Mouse (Mus musculus) retina, embryonic 14.5 days (tissue): ENCODE results near the gene Prkch.

Source experiments
- DNase-seq: peaks from one replicate; pipeline ENCODE4 v3.0.0-alpha.2; 2015; ENCODE audit warnings: low spot score

Gene Prkch

DNA sequence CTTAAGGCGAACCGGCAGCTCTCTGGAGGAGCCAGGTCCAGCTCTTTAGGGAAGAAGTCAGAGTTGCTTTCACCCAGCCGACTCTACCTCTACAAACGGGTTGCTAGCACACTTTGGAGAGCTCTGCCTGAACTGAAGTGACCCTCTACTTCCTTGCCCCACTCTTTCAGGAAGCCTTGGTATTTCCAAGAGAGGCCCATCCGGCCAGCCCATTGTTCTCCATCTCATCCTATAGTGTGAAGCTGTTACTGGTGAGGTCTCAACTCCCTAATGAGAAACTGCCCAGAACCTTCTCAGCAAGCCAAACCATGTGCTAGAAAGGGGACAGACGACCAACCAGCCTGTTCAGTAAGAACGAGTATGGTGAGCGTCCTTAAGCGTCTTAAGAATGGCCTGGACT lies 1.3 kb upstream of the Prkch start:
- no peak for DNase-seq

DNA sequence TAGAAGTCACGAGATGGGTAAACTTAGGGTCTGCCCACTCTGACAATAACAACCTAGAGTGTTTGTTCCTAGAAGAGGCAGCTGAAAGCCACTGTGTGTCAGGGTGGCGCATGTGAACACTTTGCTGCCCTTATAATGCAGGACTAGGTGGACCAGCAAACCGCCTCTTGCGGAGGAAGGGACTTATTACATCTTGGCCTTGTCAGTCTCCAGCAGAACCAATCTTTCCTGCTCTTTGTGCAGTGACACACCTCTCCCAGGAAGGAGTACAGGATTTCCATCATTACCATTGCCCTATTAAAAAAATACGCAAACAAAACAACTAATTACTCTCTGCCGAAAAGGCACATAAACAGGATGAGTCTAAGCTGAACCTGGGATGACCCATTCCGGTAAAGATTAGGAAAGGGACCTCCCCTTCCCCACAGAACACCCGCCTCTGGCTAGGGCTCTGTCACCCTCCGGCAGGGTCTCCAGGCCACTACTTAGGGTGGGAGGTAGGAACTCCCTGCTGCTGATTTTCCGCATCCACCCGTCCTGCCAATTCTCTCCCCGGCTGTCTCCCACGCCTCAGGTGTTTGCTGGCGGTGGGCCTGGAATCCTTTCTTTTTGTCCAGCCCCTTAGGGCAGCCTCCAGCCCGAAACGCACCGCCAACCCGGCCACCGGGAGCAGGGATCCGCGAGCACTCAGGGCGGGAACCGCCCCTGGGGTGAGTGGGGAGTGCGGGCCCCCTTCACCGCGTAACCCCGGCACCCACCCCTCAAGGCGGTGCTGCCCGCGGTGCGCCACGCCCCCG lies 585 bp upstream of the Prkch start:
- DNase-seq: peak; percentile 56

- DNase-seq: peak; percentile 37
Measured at GRCm38 (mm10) chr12:73585241-73585801, 725 bp downstream of the Prkch start.

DNA sequence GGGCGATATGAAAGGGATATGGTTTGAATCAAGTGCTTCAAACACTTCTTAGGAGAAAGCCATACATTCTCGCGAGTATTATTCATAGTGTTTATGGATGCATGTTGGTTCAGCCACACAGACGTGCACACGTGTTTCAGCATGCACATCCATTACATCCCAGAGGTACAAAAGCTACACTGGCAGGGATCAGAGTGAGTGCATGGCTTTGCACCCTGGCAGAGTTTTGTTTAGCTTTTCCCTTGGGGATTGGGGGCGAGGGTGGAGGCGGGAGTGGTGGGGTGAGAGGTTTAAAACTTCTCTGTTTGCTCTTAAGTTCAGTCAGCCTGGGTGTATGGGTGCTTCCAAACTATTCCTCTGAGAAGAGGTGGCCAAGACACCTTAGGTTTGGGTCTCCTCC lies 1.3 kb downstream of the Prkch start:
- DNase-seq: peak; percentile 43

DNA sequence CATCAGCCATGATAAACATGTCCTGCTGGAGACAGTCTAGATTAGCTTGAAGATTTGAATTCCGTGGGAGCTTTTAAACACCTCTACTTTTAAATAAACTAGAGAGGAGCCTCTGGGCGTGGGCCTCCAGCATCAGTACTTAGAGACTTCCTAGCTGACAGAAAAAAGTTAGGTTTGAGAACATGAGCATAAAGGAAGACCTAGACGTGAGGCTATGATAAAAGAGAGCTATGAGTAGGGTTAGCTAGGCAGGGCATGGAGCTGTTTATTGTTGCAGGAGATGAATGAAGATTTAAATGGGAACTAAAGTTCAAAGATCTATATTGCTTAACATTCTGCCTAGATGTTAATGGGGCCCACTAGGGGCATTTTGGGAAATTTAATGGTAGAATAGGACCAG lies 2.7 kb downstream of the Prkch start:
- no peak for DNase-seq

GRCm38 (mm10) chr12:73590627-73591276 lies 6.2 kb downstream of the Prkch start:
- peak; percentile 32 for DNase-seq

- DNase-seq: no peak
Measured at GRCm38 (mm10) chr12:73591625-73592024, 7.0 kb downstream of the Prkch start.

GRCm38 (mm10) chr12:73593021-73593798 lies 8.6 kb downstream of the Prkch start:
- no peak for DNase-seq

DNA sequence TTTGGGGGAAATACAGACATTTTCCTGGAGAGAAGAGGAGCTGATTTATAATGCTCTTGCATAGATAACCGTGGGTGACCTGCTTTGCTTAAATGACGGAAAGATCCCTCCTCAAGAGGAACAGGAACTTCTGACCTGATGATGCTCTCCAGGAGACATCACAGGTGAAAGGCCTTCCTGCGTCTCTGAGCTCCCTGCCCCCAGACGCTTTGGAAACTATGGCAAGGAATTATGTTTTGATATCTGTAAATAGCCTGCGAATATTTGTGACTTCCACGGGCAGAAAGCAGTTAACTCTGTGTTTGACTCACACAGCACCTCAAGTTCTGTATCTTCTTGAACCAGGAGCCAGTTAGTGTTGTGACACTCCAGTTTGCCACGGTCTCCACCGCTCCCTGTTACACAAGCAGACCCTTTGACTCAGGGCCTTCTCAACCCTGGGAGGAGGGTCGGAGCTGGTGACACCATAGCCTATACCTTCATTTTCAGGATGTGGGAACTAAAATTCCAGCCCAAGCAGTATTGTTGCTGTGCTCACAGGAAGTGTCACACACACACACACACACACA lies 9.7 kb downstream of the Prkch start:
- DNase-seq: no peak

DNA sequence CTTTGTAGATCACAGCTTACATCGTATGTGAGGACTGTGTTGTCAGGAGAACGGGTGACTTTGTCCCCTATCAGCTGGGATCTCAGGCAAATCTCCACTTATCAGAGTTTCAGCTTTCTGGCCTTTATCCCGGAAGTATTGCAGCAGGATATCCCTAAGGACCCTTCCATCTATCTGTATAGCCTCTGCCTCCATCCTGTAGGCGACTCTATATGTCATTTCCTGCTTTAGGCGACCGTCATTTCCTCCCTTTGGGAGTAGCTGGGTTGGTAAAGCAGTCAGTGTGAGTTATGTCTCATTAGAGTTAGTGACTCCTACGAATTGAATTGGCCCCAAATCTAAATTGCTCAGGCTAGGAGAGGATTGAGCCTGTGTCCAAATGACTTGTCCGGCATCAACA lies 10.6 kb downstream of the Prkch start:
- no peak for DNase-seq

DNA sequence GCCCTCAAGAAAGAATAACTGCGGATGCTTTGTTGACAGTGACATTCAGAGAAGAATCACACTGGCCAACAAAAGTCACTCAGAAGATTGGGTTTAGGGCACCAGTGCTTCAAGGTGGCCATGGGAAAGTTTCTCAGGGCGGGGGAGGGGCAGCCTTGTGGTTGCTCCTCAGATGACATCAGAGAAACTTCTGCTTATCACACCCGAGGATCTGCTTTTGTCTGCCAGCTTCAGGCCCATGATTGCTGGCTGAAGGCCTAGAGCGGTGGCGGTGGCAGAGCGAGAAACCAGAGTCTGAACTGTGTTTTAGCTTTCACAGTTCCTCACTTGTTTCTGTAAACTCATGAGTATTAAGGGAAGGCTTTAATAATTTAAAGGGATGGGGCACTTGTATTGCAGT lies 13.6 kb downstream of the Prkch start:
- peak; percentile 41 for DNase-seq

- DNase-seq: no peak
Measured at GRCm38 (mm10) chr12:73600457-73600856, 15.9 kb downstream of the Prkch start.

DNA sequence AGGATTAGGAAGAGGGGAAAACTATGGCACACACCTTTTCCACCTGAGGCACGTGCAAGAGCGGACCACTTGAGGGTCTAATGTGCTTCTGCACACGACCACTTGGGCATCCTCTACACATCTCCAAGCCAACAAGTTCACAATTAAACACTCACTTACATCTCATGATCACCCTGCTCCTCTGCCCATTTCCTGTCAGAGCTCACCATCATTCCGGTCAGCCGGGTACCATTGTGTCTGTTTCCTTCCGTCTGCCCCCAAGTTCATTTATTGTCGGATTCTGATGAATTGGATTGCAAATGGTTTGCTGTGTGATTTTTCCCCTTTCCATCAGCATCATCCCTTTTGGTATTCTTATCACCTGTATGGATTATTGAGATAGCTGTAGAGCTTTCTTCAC lies 18.4 kb downstream of the Prkch start:
- DNase-seq: no peak

DNA sequence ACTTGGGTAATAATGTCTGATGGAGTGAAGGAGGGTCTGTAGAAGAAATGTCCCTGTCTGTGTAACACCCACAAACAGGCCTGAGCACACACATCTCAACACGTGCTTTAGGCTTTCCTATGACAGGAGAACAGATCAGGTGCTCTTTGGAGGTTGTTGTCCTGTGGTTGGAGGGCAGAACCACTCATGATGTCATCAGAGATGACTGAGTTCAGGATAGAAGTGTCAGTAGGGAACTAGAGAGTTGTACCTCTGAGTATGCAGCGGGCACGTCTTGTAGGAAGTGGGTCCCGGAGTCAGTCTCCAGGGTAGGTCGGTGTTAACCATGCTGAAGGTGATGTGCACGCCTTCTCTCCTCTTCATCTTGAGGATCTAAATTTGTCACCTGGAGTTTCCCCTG lies 19.1 kb downstream of the Prkch start:
- DNase-seq: no peak

DNA sequence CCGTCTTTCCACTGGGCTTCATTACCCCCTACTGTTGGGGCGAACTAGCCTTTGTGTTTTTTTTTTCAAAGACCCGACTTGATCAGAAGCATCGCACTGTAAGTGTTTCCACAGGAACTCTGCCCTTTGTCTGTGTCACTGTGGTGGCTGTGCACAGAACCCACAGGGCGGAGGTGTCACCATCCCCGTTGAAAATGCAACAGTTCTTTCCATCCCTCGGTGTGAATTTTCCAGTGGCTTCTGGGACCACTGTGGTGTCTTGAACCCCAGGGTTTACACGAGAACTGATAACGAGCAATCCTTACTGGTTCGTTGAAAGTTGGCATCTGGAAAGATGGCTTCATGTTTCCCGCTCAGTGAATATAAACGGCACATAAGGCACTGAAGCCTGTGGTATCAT lies 20.2 kb downstream of the Prkch start:
- DNase-seq: no peak

DNA sequence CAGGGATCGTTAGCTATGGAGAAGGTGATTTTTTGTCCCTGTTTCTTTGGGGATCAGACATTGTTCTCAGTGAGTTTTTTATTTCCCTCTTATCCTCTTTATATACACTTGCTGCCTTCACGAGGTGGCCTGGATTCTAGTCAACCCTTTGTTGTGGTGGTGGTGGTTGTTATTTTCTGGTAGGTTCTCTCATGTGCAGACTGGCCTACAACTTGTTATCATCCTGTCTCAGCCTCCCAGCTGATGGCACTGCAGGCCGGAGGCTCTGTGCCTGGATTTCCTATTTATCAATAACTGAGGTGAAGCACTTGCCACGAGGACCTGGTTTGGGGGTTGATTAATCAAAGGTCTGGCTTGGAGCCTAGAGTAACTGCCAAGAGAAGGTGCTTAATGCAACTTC lies 20.6 kb downstream of the Prkch start:
- DNase-seq: no peak

DNA sequence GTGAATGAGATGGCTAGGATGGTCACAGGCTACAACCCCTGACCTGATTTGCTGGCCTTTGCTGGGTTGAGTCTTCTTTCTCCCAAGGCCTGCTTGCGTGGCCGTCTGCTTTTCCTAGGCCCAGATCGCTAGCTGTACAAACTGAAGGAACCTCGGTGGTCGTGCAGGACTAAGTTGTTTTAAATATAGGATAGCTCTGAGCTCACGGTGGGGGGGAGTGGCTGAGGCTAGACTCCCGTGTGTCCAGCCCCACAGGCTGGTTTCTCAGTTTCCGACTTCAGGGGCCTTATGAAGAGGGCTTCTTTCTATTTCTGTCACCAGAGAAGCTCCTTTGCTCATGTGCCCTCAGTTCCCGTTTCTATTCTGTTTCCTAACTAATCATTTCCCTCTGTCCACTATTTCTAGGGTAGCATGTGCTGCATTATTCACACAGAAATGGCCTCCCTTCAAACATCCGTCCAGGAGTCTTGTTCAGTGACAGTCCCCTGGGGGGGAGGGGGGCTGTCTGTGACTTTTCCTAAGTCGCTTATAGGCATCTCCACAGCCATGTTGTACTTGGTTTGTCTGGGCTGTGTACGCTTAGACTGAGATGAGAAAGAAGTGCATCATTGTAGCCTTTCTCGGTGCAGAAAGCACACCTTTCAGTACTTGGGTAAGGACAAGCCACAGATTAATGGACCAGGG lies 22.9 kb downstream of the Prkch start:
- peak; percentile 24 for DNase-seq

DNA sequence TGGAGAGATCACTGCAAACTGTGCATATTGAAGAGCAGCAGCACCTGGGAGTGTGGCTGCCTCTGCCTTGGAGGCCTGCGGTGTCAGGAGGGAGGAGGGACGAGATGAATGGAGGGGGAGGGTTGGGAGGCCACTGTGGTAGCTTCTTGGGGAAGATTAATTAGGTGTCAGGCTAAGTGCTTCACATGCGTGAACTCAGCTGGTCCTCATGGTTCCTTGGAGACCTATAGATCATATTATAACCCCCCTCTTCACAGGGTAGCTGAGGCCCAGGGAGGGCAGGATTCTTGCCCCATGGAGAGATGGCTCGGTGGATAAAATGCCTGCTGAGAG lies 23.4 kb downstream of the Prkch start:
- DNase-seq: peak; percentile 45

DNA sequence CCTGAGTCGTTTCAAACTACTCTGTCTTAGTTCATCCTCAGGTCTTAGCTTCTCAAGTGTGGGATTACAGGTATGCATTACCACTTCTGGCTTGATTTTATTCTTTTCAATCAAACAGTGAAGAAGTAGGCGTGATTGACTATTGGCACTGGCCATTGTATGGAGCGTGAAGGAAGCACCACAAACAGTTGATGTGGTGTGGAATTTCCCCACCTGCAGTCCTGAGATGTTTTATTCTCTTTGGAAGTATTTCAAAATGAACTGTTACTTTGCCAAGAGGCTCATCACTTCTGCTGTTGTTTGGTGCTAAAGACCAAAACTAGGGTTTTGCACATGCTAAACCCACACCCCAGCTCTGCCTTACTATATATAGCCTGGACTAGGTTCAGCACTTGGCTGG lies 24.7 kb downstream of the Prkch start:
- no peak for DNase-seq

GRCm38 (mm10) chr12:73609676-73610545 lies 25.3 kb downstream of the Prkch start:
- DNase-seq: no peak

DNA sequence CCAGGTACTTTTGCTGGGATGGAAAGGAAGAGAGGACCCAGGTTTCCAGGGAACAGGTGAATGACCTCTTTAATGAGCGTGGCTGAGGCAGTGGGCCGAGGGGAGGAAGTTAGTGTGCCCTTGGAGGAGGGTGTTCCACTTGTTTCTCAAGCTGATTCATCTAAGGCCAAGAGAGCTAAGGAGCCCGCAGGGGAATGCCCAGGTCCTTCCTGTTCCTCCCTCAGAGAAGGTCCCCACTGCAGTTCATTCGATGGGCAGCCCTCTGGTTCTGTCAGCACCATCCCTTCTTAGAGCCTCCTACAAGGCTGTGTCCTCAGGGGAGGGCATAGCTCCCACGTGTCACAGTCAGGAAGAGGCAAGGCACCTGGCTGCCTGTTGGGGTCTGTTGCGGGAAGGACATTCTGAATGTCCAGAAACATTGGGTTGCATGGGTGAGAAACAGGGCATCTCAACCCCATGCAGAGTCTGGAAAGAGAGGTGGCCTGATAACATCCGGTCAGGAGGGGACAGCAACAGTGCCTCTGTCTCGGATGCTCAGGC lies 26.3 kb downstream of the Prkch start:
- no peak for DNase-seq
